Mouse (Mus musculus): ENCODE results near the gene Cox7a1. TPM values are rescaled to one million over a fixed set of nuclear protein-coding genes. Genes with fewer than 3 reads are reported as not detected.
"Not testable (repeated sequence)": the region's sequence is repeated elsewhere in the genome, so short reads cannot be mapped to it uniquely, and the experiment has no call there.

The Cox7a1 gene
- polyA plus RNA-seq, 1 experiment, result 112 TPM

DNA sequence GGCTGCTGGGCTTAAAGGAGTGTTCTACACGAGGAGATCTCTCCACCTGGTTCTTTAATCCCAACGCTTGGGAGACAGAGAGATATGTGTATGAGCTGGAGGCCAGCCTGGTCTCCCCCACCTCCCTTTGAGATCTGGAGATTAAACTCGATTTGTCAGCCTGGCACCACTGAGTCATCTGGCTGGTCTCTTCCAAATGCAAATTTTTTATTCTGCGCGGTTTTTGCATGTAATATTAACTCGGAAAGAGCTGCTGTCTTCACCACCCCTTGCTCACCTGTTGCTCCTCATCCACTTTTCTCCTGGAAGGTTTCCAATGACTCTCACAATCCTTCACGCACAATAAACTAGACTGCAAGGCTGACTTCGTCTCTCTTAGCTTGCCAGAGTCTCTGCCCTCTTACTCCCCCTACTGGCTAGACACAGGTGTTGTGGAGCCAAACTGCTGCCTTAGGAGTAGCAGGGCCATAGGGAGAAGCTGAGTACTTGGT, 14.6 kb downstream of the Cox7a1 start, which contains the start of gene Capns1:
Gene Capns1, minus strand, starts transcription at position 331 of the 491 bp plus-strand sequence.
- Histone ChIP-seq H3ac (ENCODE audit: control insufficient read depth, insufficient read length) (no peak within 1 kb of the TSS), H3K36me3 (ENCODE audit: control insufficient read depth, insufficient read depth) (no peaks in the 10 kb centered on the region), H3K79me2 (ENCODE audit: control insufficient read depth, insufficient read depth) (peaks cover 8% of the 10 kb centered on the region), H3K4me3 (no peak within 1 kb of the TSS), H3K4me2 (ENCODE audit: low read depth) (peak within 1 kb of the TSS; percentile 64), H3K27me3 (ENCODE audit: control insufficient read depth, insufficient read depth, insufficient read length) (no peaks in the 10 kb centered on the region)
- TF ChIP-seq POLR2A (IDR thresholded peaks at IDR 0.05; ENCODE audit: insufficient read length, low read depth) (no peak), SRF (IDR thresholded peaks at IDR 0.05; ENCODE audit: control insufficient read depth, insufficient read length, low read depth) (no peak), TCF3 (IDR thresholded peaks at IDR 0.05; ENCODE audit: insufficient read length, low read depth) (no peak), MYOD1 (IDR thresholded peaks at IDR 0.05; ENCODE audit: control insufficient read depth in 1 of 3, insufficient read length in 2 of 3, low read depth in 2 of 3) (peak in 2 of 3 experiments; percentile 71 to 73), MYOG (IDR thresholded peaks at IDR 0.05; ENCODE audit: control insufficient read depth in 1 of 3, insufficient read depth in 1 of 3, insufficient read length in 2 of 3, low read depth in 2 of 3) (peak in 1 of 3 experiments; percentile 7)

DNA sequence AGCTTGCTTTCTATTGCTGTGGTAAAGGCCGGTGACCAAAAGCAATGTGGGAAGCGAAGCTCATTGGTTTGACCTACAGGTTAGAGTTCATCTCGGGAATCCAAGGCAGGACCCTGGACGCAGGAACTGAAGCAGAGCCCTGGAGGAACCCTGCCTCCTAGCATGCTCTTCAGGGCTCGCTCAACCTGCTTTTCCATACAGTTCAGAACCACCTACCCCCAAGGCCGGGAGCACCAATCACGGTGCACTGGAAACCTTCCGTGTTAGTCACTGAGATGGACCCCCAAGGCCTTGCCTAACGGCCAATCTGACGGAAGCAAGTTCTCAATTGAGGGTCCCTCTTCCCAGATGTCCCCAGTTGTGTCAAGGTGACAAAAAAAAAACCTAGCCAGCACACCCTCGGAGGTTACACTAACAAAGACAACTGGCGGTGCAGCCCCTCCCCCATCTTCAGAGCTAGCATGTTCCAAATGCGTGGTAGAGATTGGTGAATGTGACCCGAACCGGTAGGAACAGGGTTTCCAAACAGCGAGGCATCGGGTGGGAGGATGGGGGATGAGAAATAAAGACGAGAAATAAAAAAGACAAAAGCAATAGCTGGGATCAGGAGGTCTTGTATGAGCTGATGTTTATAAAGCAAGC, 15.7 kb downstream of the Cox7a1 start:
- H3K27me3 ChIP-seq (ENCODE audit: control insufficient read depth, insufficient read depth, insufficient read length), result no peaks in the 10 kb centered on the region
- H3ac ChIP-seq (ENCODE audit: control insufficient read depth, insufficient read length), result no peak overlapping the region
- H3K4me3 ChIP-seq, result no peak overlapping the region
- no peak overlapping the region for H3K4me2 ChIP-seq (ENCODE audit: low read depth)
- H3K36me3 ChIP-seq (ENCODE audit: control insufficient read depth, insufficient read depth), result no peaks in the 10 kb centered on the region
- peaks cover under 1% of the 10 kb centered on the region for H3K79me2 ChIP-seq (ENCODE audit: control insufficient read depth, insufficient read depth)
- TF ChIP-seq MYOG (IDR thresholded peaks at IDR 0.05; ENCODE audit: control insufficient read depth in 1 of 3, insufficient read depth in 1 of 3, insufficient read length in 2 of 3, low read depth in 2 of 3) (no peak), REST (IDR thresholded peaks at IDR 0.05; ENCODE audit: insufficient read depth, insufficient read length) (no peak), POLR2A (IDR thresholded peaks at IDR 0.05; ENCODE audit: insufficient read length, low read depth) (no peak)

DNA sequence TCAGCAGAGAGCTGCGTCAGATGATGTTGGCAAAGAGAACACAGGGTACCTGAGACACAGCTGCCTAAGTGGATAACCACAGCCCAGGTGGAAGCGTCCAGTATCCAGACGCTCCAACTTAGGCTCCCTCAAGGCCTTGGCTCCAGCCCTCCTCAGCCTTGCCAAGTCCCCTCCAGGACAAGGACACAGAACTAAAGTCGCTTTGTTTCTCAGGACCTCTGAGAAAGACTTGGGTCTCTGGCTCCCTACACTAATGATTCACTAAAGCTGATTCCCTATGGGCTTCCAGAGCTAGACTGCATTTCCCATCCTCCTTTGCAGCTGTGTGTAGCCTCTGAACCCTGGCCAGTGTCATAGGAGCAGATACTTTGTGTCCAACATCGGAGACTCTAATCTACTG, 16.3 kb downstream of the Cox7a1 start:
- Histone ChIP-seq H3K4me3 (no peak overlapping the region), H3ac (ENCODE audit: control insufficient read depth, insufficient read length) (no peak overlapping the region), H3K36me3 (ENCODE audit: control insufficient read depth, insufficient read depth) (no peaks in the 10 kb centered on the region), H3K79me2 (ENCODE audit: control insufficient read depth, insufficient read depth) (no peaks in the 10 kb centered on the region), H3K27me3 (ENCODE audit: control insufficient read depth, insufficient read depth, insufficient read length) (no peaks in the 10 kb centered on the region), H3K4me2 (ENCODE audit: low read depth) (no peak overlapping the region)
- TF ChIP-seq CEBPB (IDR thresholded peaks at IDR 0.05; ENCODE audit: insufficient read depth, poor library complexity, severe bottlenecking) (no peak), E2F4 (IDR thresholded peaks at IDR 0.05; ENCODE audit: insufficient read depth) (no peak), MYOG (IDR thresholded peaks at IDR 0.05; ENCODE audit: control insufficient read depth in 1 of 3, insufficient read depth in 1 of 3, insufficient read length in 2 of 3, low read depth in 2 of 3) (no peak), POLR2AphosphoS2 (IDR thresholded peaks at IDR 0.05; ENCODE audit: insufficient read length, low read depth) (no peak), MYOD1 (IDR thresholded peaks at IDR 0.05; ENCODE audit: control insufficient read depth in 1 of 3, insufficient read length in 2 of 3, low read depth in 2 of 3) (no peak), USF1 (IDR thresholded peaks at IDR 0.05; ENCODE audit: low read depth) (no peak), SRF (IDR thresholded peaks at IDR 0.05; ENCODE audit: control insufficient read depth, insufficient read length, low read depth) (no peak), TCF12 (IDR thresholded peaks at IDR 0.05; ENCODE audit: insufficient read depth, poor library complexity, severe bottlenecking) (no peak), MAX (IDR thresholded peaks at IDR 0.05; ENCODE audit: low read depth) (no peak), REST (IDR thresholded peaks at IDR 0.05; ENCODE audit: insufficient read depth, insufficient read length) (no peak), TCF3 (IDR thresholded peaks at IDR 0.05; ENCODE audit: insufficient read length, low read depth) (no peak), POLR2A (IDR thresholded peaks at IDR 0.05; ENCODE audit: insufficient read length, low read depth) (no peak)

DNA sequence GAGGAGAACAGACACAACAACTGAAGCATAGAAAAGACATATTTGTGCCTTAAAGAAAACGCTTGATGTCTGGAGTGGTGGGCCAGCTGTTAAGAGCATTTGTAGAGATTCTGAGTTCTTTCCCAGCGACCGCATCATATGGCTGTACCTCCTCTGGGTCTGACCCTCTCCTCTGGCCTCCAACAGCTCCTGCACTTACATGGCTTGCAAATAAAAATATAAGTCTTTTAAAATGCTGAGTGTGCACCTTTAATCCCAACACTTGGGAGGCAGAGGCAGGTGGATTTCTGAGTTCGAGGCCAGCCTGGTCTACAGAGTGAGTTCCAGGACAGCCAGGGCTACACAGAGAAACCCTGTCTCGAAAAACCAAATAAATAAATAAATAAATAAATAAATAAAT, 16.7 kb downstream of the Cox7a1 start:
- H3K36me3 ChIP-seq (ENCODE audit: control insufficient read depth, insufficient read depth); H3K4me2 ChIP-seq (ENCODE audit: low read depth); H3ac ChIP-seq (ENCODE audit: control insufficient read depth, insufficient read length); H3K79me2 ChIP-seq (ENCODE audit: control insufficient read depth, insufficient read depth); H3K27me3 ChIP-seq (ENCODE audit: control insufficient read depth, insufficient read depth, insufficient read length); H3K4me3 ChIP-seq: not testable (repeated sequence)

DNA sequence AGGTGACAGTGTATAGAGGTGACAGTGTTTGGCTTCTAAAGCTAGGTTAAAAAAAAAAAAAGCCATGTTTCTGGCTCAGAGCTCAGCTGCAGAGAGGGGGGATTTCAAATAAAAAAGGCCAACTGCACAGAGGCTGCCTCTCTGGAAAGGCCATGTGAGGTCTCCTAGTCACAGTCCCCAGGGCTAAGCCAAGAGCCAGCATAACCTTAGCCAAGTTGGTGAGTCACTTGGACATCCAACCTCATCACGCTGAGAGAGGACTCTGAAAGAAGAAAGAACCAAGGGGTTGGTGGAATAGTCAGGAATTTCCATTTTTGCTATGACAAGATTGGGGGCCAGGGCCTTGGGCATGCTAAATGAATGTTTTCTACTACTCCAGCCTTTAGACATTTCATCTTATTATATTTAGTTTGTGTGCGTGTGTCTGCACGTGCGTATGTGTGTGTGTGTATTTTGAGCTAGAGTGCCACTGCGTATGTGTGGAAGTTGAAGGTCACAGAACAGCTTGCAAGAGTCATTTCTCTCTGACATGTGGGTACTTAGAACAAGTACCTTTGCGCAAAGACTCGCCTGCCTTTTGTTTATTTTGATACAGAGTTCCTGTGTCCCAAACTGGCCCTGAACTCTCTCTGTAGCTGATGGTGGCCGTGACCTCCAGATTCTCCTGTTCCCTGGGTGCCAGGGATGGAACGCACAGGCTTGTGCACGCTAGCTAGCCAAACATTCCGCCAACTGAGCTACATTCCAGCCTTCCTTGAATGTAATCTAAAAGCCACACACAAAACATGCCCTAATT, 19.1 kb downstream of the Cox7a1 start:
- H3K27me3 ChIP-seq (ENCODE audit: control insufficient read depth, insufficient read depth, insufficient read length), result no peaks in the 10 kb centered on the region

More for the DNA sequence above, 19.1 kb downstream of the Cox7a1 start:
- Histone ChIP-seq H3K4me3 (no peak overlapping the region), H3K79me2 (ENCODE audit: control insufficient read depth, insufficient read depth) (no peaks in the 10 kb centered on the region), H3K4me2 (ENCODE audit: low read depth) (no peak overlapping the region), H3K36me3 (ENCODE audit: control insufficient read depth, insufficient read depth) (no peaks in the 10 kb centered on the region), H3ac (ENCODE audit: control insufficient read depth, insufficient read length) (no peak overlapping the region)
- TF ChIP-seq SRF (IDR thresholded peaks at IDR 0.05; ENCODE audit: control insufficient read depth, insufficient read length, low read depth), result no peak
- no peak for TF ChIP-seq MYOG (IDR thresholded peaks at IDR 0.05; ENCODE audit: control insufficient read depth in 1 of 3, insufficient read depth in 1 of 3, insufficient read length in 2 of 3, low read depth in 2 of 3)
- no peak for TF ChIP-seq POLR2AphosphoS2 (IDR thresholded peaks at IDR 0.05; ENCODE audit: insufficient read length, low read depth)
- no peak for TF ChIP-seq REST (IDR thresholded peaks at IDR 0.05; ENCODE audit: insufficient read depth, insufficient read length)
- TF ChIP-seq TCF3 (IDR thresholded peaks at IDR 0.05; ENCODE audit: insufficient read length, low read depth), result no peak
- no peak for TF ChIP-seq CEBPB (IDR thresholded peaks at IDR 0.05; ENCODE audit: insufficient read depth, poor library complexity, severe bottlenecking)
- TF ChIP-seq POLR2A (IDR thresholded peaks at IDR 0.05; ENCODE audit: insufficient read length, low read depth), result no peak
- no peak for TF ChIP-seq MAX (IDR thresholded peaks at IDR 0.05; ENCODE audit: low read depth)
- no peak for TF ChIP-seq MYOD1 (IDR thresholded peaks at IDR 0.05; ENCODE audit: control insufficient read depth in 1 of 3, insufficient read length in 2 of 3, low read depth in 2 of 3)
- no peak for TF ChIP-seq TCF12 (IDR thresholded peaks at IDR 0.05; ENCODE audit: insufficient read depth, poor library complexity, severe bottlenecking)
- TF ChIP-seq USF1 (IDR thresholded peaks at IDR 0.05; ENCODE audit: low read depth), result no peak
- no peak for TF ChIP-seq E2F4 (IDR thresholded peaks at IDR 0.05; ENCODE audit: insufficient read depth)

All from myocyte (in vitro differentiated cells).